ENCODE assay signal across 30 mouse cellular contexts in the genomic region with DNA sequence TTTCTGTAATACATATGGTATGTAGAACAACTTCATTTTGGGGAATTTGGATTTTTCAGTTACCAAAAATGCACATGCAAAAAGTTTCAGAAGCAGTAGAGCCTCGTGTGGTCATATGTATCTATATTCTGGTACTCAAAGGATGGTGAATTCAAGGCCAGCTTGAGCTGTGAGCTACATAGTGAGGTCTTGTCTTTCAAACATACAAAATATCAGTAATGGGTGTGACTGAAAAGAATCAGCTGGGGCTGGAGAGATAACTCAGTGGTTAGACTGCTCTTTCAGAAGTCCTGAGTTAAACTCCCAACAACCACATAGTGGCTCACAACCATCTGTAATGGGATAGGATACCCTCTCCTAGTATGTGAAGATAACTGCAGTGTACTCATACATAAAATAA. TPM values are rescaled to one million over a fixed set of nuclear protein-coding genes. Genes with fewer than 3 reads are reported as not detected.
A peak's percentile ranks its signal among the peaks of the same experiment; 100 is the strongest.
DNase-seq lines count a peak whose midpoint lies in the region; ATAC-seq and TF ChIP-seq lines count a peak whose summit lies in the region.
"Had no signal": no experiment of that assay in that cellular context is flagged by ENCODE, and none has a peak within 500 bp of the region (broad histone marks: within the 10 kb centered on the region; RNA-seq: fewer than 3 reads in every experiment).

No protein-coding gene starts in this region.

- no peak overlapping the region for H3K27ac ChIP-seq in stomach, embryonic 15.5 days
- H3K27ac ChIP-seq in stomach, postnatal 0 days (replicated peaks): no peak overlapping the region
- H3K27ac ChIP-seq in liver, embryonic 11.5 days (ENCODE audit: low read depth, low read length): no peak overlapping the region
- peak overlapping the region; percentile 85 for H3K27ac ChIP-seq in liver, embryonic 16.5 days (ENCODE audit: low read length)
- no peak overlapping the region for H3K27ac ChIP-seq in kidney, adult 2 months (ENCODE audit: insufficient read depth, low read depth, low read length)
- no peak overlapping the region for H3K27ac ChIP-seq in limb, embryonic 10.5 days
- H3K27ac ChIP-seq: embryonic facial prominence, embryonic 10.5 days; embryonic facial prominence, embryonic 15.5 days; forebrain, embryonic 10.5 days; forebrain, embryonic 15.5 days; heart, adult 2 months; heart, embryonic 13.5 days; hindbrain, embryonic 15.5 days; layer of hippocampus, adult 2 months; midbrain, embryonic 12.5 days; neural tube, embryonic 13.5 days had no signal

- H3K9me3 ChIP-seq in stomach, embryonic 15.5 days: no peaks in the 10 kb centered on the region
- H3K9me3 ChIP-seq in stomach, postnatal 0 days (ENCODE audit: control insufficient read depth, low read length): no peaks in the 10 kb centered on the region
- H3K9me3 ChIP-seq in liver, embryonic 11.5 days (ENCODE audit: control insufficient read depth, low read length): no peaks in the 10 kb centered on the region
- no peaks in the 10 kb centered on the region for H3K9me3 ChIP-seq in liver, embryonic 16.5 days (replicated peaks; ENCODE audit: control insufficient read depth, low read length)
- no peaks in the 10 kb centered on the region for H3K9me3 ChIP-seq in limb, embryonic 10.5 days (replicated peaks)
- H3K9me3 ChIP-seq: embryonic facial prominence, embryonic 10.5 days; embryonic facial prominence, embryonic 15.5 days; forebrain, embryonic 10.5 days; forebrain, embryonic 15.5 days; heart, embryonic 13.5 days; hindbrain, embryonic 15.5 days; midbrain, embryonic 12.5 days; neural tube, embryonic 13.5 days had no signal

- H3K4me1 ChIP-seq in stomach, embryonic 15.5 days: no peaks in the 10 kb centered on the region
- no peaks in the 10 kb centered on the region for H3K4me1 ChIP-seq in stomach, postnatal 0 days (replicated peaks; ENCODE audit: control insufficient read depth, insufficient read depth)
- peaks cover 4% of the 10 kb centered on the region; the same call in 1 of the 2 replicates for H3K4me1 ChIP-seq in liver, embryonic 11.5 days (replicated peaks; ENCODE audit: control insufficient read depth, insufficient read depth, low read length)
- peaks cover 12% of the 10 kb centered on the region for H3K4me1 ChIP-seq in liver, embryonic 16.5 days (ENCODE audit: control insufficient read depth, low read depth, low read length)
- H3K4me1 ChIP-seq in kidney, adult 2 months (ENCODE audit: control insufficient read depth, insufficient read depth, low read length): no peaks in the 10 kb centered on the region; the same call in 1 of the 2 replicates
- H3K4me1 ChIP-seq in limb, embryonic 10.5 days: no peaks in the 10 kb centered on the region
- H3K4me1 ChIP-seq: embryonic facial prominence, embryonic 10.5 days; embryonic facial prominence, embryonic 15.5 days; forebrain, embryonic 10.5 days; forebrain, embryonic 15.5 days; heart, embryonic 13.5 days; hindbrain, embryonic 15.5 days; midbrain, embryonic 12.5 days; neural tube, embryonic 13.5 days had no signal

- H3K4me2 ChIP-seq in stomach, embryonic 15.5 days: no peak overlapping the region
- no peak overlapping the region for H3K4me2 ChIP-seq in stomach, postnatal 0 days (replicated peaks; ENCODE audit: low read depth)
- no peak overlapping the region for H3K4me2 ChIP-seq in liver, embryonic 11.5 days
- peak overlapping the region; percentile 53 for H3K4me2 ChIP-seq in liver, embryonic 16.5 days (ENCODE audit: low read depth, low read length)
- H3K4me2 ChIP-seq: embryonic facial prominence, embryonic 15.5 days; forebrain, embryonic 15.5 days; heart, embryonic 13.5 days; hindbrain, embryonic 15.5 days; lung, embryonic 14.5 days; midbrain, embryonic 12.5 days; neural tube, embryonic 13.5 days had no signal

- peaks cover 57% of the 10 kb centered on the region for H3K36me3 ChIP-seq in stomach, embryonic 15.5 days
- peaks cover 25% of the 10 kb centered on the region for H3K36me3 ChIP-seq in stomach, postnatal 0 days (ENCODE audit: control insufficient read depth, insufficient read depth, low read length)
- H3K36me3 ChIP-seq in liver, embryonic 11.5 days (ENCODE audit: control insufficient read depth, insufficient read depth, low read length): peaks cover 58% of the 10 kb centered on the region
- H3K36me3 ChIP-seq in liver, embryonic 16.5 days (ENCODE audit: control insufficient read depth, insufficient read depth): peaks cover 66% of the 10 kb centered on the region
- H3K36me3 ChIP-seq in kidney, adult 2 months (ENCODE audit: control insufficient read depth, insufficient read depth, low read length): peaks cover 22% of the 10 kb centered on the region
- H3K36me3 ChIP-seq in limb, embryonic 10.5 days: peaks cover 100% of the 10 kb centered on the region

- no peak overlapping the region for H3K4me3 ChIP-seq in stomach, embryonic 15.5 days (replicated peaks)
- no peak overlapping the region for H3K4me3 ChIP-seq in stomach, postnatal 0 days (ENCODE audit: low read depth, low read length)
- H3K4me3 ChIP-seq in liver, embryonic 11.5 days (ENCODE audit: low read depth, low read length): no peak overlapping the region
- no peak overlapping the region for H3K4me3 ChIP-seq in liver, embryonic 16.5 days (ENCODE audit: low read depth, low read length)
- H3K4me3 ChIP-seq in kidney, adult 2 months (ENCODE audit: insufficient read depth, low read depth, low read length): no peak overlapping the region
- H3K4me3 ChIP-seq in limb, embryonic 10.5 days: no peak overlapping the region
- H3K4me3 ChIP-seq: embryonic facial prominence, embryonic 10.5 days; embryonic facial prominence, embryonic 15.5 days; forebrain, embryonic 10.5 days; forebrain, embryonic 15.5 days; heart, adult 2 months; heart, embryonic 13.5 days; hindbrain, embryonic 15.5 days; layer of hippocampus, adult 2 months; midbrain, embryonic 12.5 days; neural tube, embryonic 13.5 days had no signal

- peak; percentile 50; the same call in 1 of the 2 replicates for ATAC-seq in stomach, embryonic 15.5 days (ENCODE audit: insufficient read depth, low FRiP score, low read depth)
- no peak for ATAC-seq in stomach, postnatal 0 days (ENCODE audit: low FRiP score, low TSS enrichment)
- peak; percentile 92 for ATAC-seq in liver, embryonic 11.5 days (replicated peaks; ENCODE audit: low FRiP score)
- ATAC-seq in liver, embryonic 16.5 days (ENCODE audit: low read depth): peak; percentile 98
- ATAC-seq: forebrain, embryonic 15.5 days; inflammation-experienced regulatory T-cells, adult 6 months had no signal

- TF ChIP-seq POLR2A in kidney, adult 2 months (IDR thresholded peaks at IDR 0.05; ENCODE audit: low read depth, low read length): no peak

- DNase-seq in stomach, postnatal 0 days (ENCODE audit: low spot score): no peak
- DNase-seq in liver, embryonic 11.5 days (ENCODE audit: low spot score): no peak
- DNase-seq in kidney, adult 2 months: no peak
- no peak for DNase-seq in limb, embryonic 10.5 days (ENCODE audit: low spot score)
- DNase-seq in spleen, postnatal 14 days (ENCODE audit: low spot score in 2 of 2): no peak
- DNase-seq: adrenal gland, postnatal 25 days; cerebellum, adult 2 months; cerebellum, postnatal 25 days; gastrocnemius, postnatal 36 days; heart, adult 2 months; heart, postnatal 10 days; kidney, adult 11 months; kidney, postnatal 36 days; lung, embryonic 14.5 days; lung, postnatal 14 days; retina, postnatal 1 day; right cerebral cortex, postnatal 14 days had no signal

- no peak overlapping the region for H3K9ac ChIP-seq in stomach, embryonic 15.5 days
- H3K9ac ChIP-seq in stomach, postnatal 0 days (ENCODE audit: low read length): no peak overlapping the region
- no peak overlapping the region for H3K9ac ChIP-seq in liver, embryonic 11.5 days (ENCODE audit: low read depth, low read length)
- no peak overlapping the region for H3K9ac ChIP-seq in liver, embryonic 16.5 days (ENCODE audit: low read depth, low read length)
- H3K9ac ChIP-seq: embryonic facial prominence, embryonic 15.5 days; forebrain, embryonic 15.5 days; heart, embryonic 13.5 days; hindbrain, embryonic 15.5 days; lung, embryonic 14.5 days; midbrain, embryonic 12.5 days; neural tube, embryonic 13.5 days had no signal

- WGBS in stomach, embryonic 15.5 days: 60% methylated on average over 1 of the region's 1 CpGs
- WGBS in stomach, postnatal 0 days: 71% methylated on average over 1 of the region's 1 CpGs
- 60% methylated on average over 1 of the region's 1 CpGs for whole genome bisulfite sequencing in liver, embryonic 11.5 days
- WGBS in liver, embryonic 16.5 days (ENCODE audit: insufficient replicate concordance): 37% methylated on average over 1 of the region's 1 CpGs
- WGBS in kidney, adult 2 months: 82% methylated on average over 1 of the region's 1 CpGs
- WGBS in limb, embryonic 10.5 days: 85% methylated on average over 1 of the region's 1 CpGs

- no peak for TF ChIP-seq CTCF in stomach, postnatal 0 days (IDR thresholded peaks at IDR 0.05; ENCODE audit: low read depth)
- TF ChIP-seq CTCF in kidney, adult 2 months (conservative IDR thresholded peaks at IDR 0.05; ENCODE audit: insufficient read depth, insufficient read length, low read depth, low read length): no peak

- TF ChIP-seq EP300 in stomach, postnatal 0 days (optimal IDR thresholded peaks at IDR 0.05): no peak

- no peaks in the 10 kb centered on the region for H3K27me3 ChIP-seq in stomach, embryonic 15.5 days (replicated peaks)
- no peaks in the 10 kb centered on the region for H3K27me3 ChIP-seq in stomach, postnatal 0 days (ENCODE audit: control insufficient read depth, insufficient read depth, low read length)
- no peaks in the 10 kb centered on the region for H3K27me3 ChIP-seq in liver, embryonic 11.5 days (replicated peaks; ENCODE audit: control insufficient read depth, insufficient read depth, low read length)
- no peaks in the 10 kb centered on the region for H3K27me3 ChIP-seq in liver, embryonic 16.5 days (ENCODE audit: control insufficient read depth, insufficient read depth, low read depth, low read length)
- no peaks in the 10 kb centered on the region for H3K27me3 ChIP-seq in kidney, adult 2 months (replicated peaks; ENCODE audit: control insufficient read depth, insufficient read depth, low read length)
- no peaks in the 10 kb centered on the region for H3K27me3 ChIP-seq in limb, embryonic 10.5 days (ENCODE audit: low read depth, poor library complexity, severe bottlenecking)
- H3K27me3 ChIP-seq: embryonic facial prominence, embryonic 15.5 days; forebrain, embryonic 15.5 days; heart, embryonic 13.5 days; hindbrain, embryonic 15.5 days; midbrain, embryonic 12.5 days; neural tube, embryonic 13.5 days had no signal

RNA-seq across cellular contexts. Expression of a gene that starts 8.0 kb away (rescaled TPM):
- polyA plus RNA-seq in stomach, embryonic 15.5 days (2015; fragmentation: Nextera tagmentation; extraction: Ambion mirVana): 248 and 251 TPM in 2 replicates
- polyA plus RNA-seq in stomach, postnatal 0 days (2015; fragmentation: Nextera tagmentation; extraction: Ambion mirVana): 123 and 124 TPM in 2 replicates
- 399 and 436 TPM in 2 replicates for polyA plus RNA-seq in liver, embryonic 11.5 days (2014; fragmentation: Nextera tagmentation; extraction: Ambion mirVana)
- polyA plus RNA-seq in liver, embryonic 16.5 days (2015; fragmentation: Nextera tagmentation; extraction: Ambion mirVana): 103 and 111 TPM in 2 replicates
- 109 and 148 TPM in 2 replicates for polyA plus RNA-seq in kidney, adult 2 months (2012; rRNA removed)
- polyA plus RNA-seq in limb, embryonic 10.5 days (2016; fragmentation: Nextera tagmentation; extraction: Ambion mirVana): 402 and 453 TPM in 2 replicates

RNA-seq across cellular contexts. Expression of a gene that starts 9.0 kb away (rescaled TPM):
- 2.7 and 4.0 TPM in 2 replicates for polyA plus RNA-seq in stomach, embryonic 15.5 days (2015; fragmentation: Nextera tagmentation; extraction: Ambion mirVana)
- 3.0 and 3.2 TPM in 2 replicates for polyA plus RNA-seq in stomach, postnatal 0 days (2015; fragmentation: Nextera tagmentation; extraction: Ambion mirVana)
- 1.1 and 1.9 TPM in 2 replicates for polyA plus RNA-seq in liver, embryonic 11.5 days (2014; fragmentation: Nextera tagmentation; extraction: Ambion mirVana)
- polyA plus RNA-seq in liver, embryonic 16.5 days (2015; fragmentation: Nextera tagmentation; extraction: Ambion mirVana): 0.81 and 1.4 TPM in 2 replicates
- 2.5 and 4.0 TPM in 2 replicates for polyA plus RNA-seq in kidney, adult 2 months (2012; rRNA removed)
- 0.78 and 1.6 TPM in 2 replicates for polyA plus RNA-seq in limb, embryonic 10.5 days (2016; fragmentation: Nextera tagmentation; extraction: Ambion mirVana)
- polyA plus RNA-seq: small intestine, adult 2 months had no signal

RNA-seq across cellular contexts. Expression of a gene that starts 16.1 kb away (rescaled TPM):
- polyA plus RNA-seq in stomach, embryonic 15.5 days (2015; fragmentation: Nextera tagmentation; extraction: Ambion mirVana): 368 and 394 TPM in 2 replicates
- 269 and 275 TPM in 2 replicates for polyA plus RNA-seq in stomach, postnatal 0 days (2015; fragmentation: Nextera tagmentation; extraction: Ambion mirVana)
- 331 and 333 TPM in 2 replicates for polyA plus RNA-seq in liver, embryonic 11.5 days (2014; fragmentation: Nextera tagmentation; extraction: Ambion mirVana)
- polyA plus RNA-seq in liver, embryonic 16.5 days (2015; fragmentation: Nextera tagmentation; extraction: Ambion mirVana): 165 and 171 TPM in 2 replicates
- polyA plus RNA-seq in kidney, adult 2 months (2012; rRNA removed): 23.5 and 35.7 TPM in 2 replicates
- 376 and 399 TPM in 2 replicates for polyA plus RNA-seq in limb, embryonic 10.5 days (2016; fragmentation: Nextera tagmentation; extraction: Ambion mirVana)

RNA-seq across cellular contexts. Expression of a gene that starts 16.4 kb away (rescaled TPM):
- 12.1 and 15.0 TPM in 2 replicates for polyA plus RNA-seq in stomach, embryonic 15.5 days (2015; fragmentation: Nextera tagmentation; extraction: Ambion mirVana)
- polyA plus RNA-seq in stomach, postnatal 0 days (2015; fragmentation: Nextera tagmentation; extraction: Ambion mirVana): 14.0 and 18.8 TPM in 2 replicates
- 17.7 and 20.0 TPM in 2 replicates for polyA plus RNA-seq in liver, embryonic 11.5 days (2014; fragmentation: Nextera tagmentation; extraction: Ambion mirVana)
- polyA plus RNA-seq in liver, embryonic 16.5 days (2015; fragmentation: Nextera tagmentation; extraction: Ambion mirVana): 6.4 and 8.8 TPM in 2 replicates
- polyA plus RNA-seq in kidney, adult 2 months (2012; rRNA removed): 1.4 and 1.7 TPM in 2 replicates
- 4.1 and 5.2 TPM in 2 replicates for polyA plus RNA-seq in limb, embryonic 10.5 days (2016; fragmentation: Nextera tagmentation; extraction: Ambion mirVana)
- polyA plus RNA-seq: small intestine, adult 2 months had no signal

RNA-seq across cellular contexts. Expression of a gene that starts 26.5 kb away (rescaled TPM):
- 2.5 and 2.7 TPM in 2 replicates for polyA plus RNA-seq in stomach, embryonic 15.5 days (2015; fragmentation: Nextera tagmentation; extraction: Ambion mirVana)
- 2.0 and 2.2 TPM in 2 replicates for polyA plus RNA-seq in stomach, postnatal 0 days (2015; fragmentation: Nextera tagmentation; extraction: Ambion mirVana)
- polyA plus RNA-seq in liver, embryonic 11.5 days (2014; fragmentation: Nextera tagmentation; extraction: Ambion mirVana): 1.7 and 2.1 TPM in 2 replicates
- polyA plus RNA-seq in liver, embryonic 16.5 days (2015; fragmentation: Nextera tagmentation; extraction: Ambion mirVana): 3.1 and 3.8 TPM in 2 replicates
- 5.9 and 6.1 TPM in 2 replicates for polyA plus RNA-seq in kidney, adult 2 months (2012; rRNA removed)
- 2.2 and 2.4 TPM in 2 replicates for polyA plus RNA-seq in limb, embryonic 10.5 days (2016; fragmentation: Nextera tagmentation; extraction: Ambion mirVana)
